Mouse (Mus musculus): ENCODE data around the gene Zfp14.

Gene Zfp14

DNA sequence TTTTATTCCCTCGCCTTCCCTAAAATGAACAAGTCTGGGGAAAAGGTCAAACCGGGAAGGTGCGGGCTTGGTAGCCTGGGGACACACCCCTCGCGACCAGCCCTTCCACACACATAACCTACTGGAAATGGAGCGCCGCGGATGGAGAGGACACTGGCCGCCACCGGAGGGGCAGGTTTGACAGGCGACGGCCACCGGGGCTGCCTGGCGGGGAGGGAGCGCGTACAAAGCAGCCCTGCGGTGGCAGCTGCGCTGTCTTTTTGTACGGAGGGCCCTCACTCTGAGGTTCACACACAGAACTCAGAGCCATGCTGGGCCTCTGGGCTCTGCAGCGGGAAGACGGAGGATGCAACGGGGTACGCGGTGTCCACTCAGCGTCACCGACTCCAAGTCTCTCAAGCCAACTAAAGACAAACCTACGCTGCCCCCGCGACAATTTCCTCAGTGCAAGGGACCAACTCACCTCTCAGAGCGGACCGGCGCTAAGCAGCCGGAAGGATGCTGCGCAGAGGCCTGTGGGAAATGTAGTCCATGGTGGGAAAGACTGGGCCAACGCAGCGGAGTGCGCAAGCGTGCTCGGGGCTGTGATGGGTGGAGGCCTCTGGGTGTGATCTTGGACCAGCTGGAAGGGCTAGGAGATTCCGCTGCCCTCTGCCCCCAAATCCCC, at the start of gene Zfp14:
Zfp14 (minus strand) TSS at position 499 of the 667 bp plus-strand sequence.
- DNase-seq = peak; percentile 78 to 89

DNA sequence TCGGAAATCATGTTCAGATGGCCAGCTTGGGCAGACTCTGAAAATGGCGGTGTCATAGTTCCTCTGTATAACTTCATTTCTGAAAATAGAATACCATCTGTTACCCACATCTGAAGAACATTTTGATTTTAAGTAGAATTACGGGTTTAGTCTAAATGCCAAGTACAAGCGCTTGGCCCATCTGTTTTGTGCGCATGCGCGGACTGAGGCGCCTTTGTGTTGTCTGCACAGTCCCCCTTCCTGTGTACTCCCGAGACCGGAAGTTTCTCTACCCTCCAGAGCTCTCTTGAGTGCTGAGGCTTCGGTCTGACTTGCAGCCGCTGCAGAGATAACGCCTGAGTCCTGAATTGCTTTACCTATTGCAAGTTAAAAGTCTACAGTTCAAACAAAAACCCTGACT, 48.1 kb upstream of the Zfp14 start:
- DNase-seq = peak; percentile 36 to 38

DNA sequence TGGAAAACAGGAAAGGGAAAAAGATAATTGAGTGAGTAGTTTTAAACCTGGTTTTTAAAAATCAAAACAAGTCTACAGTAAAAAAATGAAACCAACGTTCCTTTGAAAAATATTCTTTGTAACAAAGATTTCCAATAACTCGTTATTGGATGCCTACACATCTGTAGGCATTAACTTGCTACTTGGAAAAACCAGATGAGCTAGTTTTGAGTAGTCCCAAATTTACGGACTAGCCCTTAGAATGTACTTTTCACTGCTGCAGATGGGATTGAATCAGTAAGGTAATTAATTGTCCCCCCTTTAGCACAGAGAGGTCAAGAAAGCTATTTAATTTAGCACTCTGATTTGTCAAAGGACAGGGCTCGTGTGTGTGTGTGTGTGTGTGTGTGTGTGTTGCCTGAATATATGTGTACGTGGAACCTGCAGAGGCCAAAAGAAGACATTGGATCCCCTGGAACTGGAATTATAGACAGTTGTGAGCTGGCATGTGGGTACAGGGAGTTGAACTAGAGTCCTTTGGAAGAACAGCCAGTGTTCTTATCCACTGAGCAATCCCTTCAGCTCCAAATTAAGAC, 44.5 kb upstream of the Zfp14 start:
- no peak for DNase-seq

DNA sequence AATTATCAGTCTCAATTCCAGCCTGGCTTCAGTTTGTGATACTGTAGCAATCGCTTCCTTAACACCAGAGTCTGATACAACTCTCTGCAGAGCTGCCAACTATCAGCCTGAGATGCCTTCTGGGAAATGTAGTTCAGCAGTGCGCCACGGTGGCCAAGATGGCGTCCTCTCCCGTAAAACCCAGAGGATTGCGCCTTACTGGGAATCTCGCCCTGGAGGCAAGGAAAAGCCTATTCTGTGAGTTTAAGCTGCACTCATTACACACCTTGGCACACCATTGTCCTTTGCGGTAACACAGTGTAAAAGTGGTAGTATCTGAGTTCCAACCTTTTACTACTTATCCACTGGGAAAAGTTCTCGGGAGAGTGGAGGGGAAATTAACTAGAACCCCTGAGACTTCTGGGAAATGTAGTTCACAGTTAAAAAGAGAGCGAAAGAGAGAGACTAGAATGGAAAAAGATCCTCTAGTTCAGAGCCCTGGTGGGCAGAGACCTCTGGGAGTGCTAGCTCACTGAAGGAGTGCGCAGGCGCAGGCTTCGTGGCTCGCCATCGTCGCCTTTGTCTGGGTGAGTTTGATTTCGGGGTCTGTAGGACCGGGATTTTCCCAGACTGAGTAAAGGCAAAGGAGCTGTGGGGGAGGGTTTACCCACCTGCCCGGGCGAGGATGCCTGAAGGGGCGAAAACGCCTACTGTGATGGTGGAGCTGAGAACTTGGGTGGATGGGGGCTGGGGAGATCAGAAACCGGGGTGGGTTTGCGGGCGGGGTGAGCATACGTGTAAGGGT, 43.7 kb upstream of the Zfp14 start, which contains the start of gene Zfp260:
Zfp260 (plus strand) TSS at position 132 of the 784 bp plus-strand sequence.
- peak; percentile 74 to 83 for DNase-seq

DNA sequence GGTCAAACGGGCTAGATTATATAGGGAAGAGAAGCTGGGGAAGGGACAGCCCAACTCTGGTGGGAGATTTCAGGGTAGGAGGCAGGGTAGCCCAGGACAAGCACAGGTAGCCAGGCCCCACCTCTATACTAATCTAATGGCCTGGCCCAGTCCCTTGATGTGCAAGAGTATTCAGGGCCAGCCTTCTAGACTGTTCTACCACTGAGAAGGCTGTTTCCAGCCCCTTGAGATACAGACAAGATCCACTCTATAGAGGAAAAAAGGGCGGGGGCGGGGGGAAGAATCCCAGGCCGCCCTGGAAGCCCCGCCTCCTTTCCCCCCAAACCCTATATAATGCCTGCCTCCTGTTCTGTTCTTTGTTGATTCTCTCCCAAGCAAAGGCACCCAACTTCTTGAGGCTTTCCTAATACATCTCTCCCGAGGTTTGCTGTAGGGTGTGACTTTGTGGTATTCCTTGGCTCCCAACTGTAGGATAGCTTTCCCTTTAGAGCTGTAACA, 42.8 kb upstream of the Zfp14 start:
- DNase-seq = no peak

DNA sequence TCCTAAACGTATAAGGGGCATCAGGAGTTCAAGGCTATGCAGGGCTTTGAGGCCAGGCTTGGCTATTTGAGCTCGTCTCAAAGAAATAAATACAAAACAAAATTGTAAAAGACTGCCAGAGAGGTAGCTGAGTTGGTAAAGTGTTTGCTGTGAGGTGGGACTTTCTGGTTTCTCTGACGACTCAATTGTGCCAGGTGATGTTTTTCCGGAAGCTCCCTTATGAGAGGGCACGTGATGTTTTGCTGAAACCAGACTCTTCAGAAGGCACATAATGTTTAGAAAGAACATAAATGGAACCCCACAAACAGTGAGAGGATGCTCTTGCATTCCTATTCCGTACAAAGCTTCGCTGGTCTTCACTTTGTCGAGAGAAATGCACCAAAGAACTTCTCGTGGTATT, 41.5 kb upstream of the Zfp14 start:
- DNase-seq = no peak

GRCm38 (mm10) chr7:30090970-30091585, 39.9 kb upstream of the Zfp14 start:
- no peak for DNase-seq

DNA sequence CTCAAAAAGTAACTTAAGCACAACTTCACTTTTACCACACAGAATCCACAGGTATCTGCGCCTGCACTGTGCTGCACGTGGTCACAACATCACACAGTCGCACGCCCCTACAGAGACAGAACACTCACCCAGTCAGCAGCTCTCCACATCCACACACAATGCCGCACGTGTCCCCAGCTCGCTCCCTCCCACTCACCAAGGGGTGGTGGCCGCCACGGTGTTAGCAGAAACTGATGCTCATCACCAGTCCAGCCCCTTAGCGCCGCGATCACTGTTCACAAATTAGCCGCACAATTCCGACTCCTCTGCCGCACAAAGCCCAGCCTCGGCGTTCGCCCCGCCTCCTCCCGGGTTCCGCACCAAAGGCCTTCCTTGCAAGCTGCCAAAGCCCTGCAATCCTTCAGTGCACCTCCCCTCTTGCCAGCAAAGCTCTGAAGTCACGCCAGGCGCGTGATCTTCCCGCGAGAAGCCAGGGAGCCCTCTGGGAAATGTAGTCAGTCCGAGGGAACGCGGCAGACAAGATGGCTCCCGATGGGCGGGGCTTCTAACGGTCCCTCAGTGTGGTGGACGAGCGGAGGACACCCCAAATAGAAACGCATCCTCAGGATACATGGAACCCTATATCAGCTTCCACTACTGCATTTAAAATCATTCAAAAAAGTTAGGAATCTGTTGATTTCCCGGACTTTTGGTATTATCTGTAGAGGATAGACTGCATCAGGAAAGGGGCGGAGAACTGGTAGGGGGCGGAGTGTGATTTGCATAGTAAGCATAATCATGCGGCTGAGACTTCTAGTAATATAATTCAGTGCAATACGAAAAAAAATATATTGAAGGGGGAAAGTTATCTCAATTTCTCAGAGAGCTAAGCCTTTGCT, 39.2 kb upstream of the Zfp14 start, which contains the start of the genes Gm26920 and Zfp566:
Gm26920 (minus strand) TSS at position 319 of the 878 bp plus-strand sequence.
Zfp566 (minus strand) TSS at position 436 of the 878 bp plus-strand sequence.
- DNase-seq = peak; percentile 89 to 94

DNA sequence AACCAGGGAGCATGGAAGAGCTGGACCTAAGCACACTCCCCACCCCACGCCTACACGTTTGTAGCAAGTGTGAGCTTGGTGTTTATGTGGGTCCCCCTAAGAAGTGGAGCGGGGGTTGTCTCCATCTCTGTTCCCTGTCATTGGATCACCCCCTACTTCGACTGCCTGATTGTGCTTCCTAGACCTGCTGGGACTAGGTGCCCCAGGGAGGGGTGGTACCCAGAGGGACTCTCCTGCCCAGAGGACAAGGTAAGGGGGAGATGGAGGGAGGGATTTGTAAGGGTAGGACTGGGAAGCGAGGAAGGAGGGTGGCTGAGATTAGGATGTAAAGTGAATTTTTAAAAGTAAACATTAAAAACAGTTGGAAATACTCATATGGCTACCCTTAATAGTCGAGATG, 38.2 kb upstream of the Zfp14 start:
- no peak for DNase-seq

GRCm38 (mm10) chr7:30086524-30086923, 35.3 kb upstream of the Zfp14 start:
- no peak for DNase-seq

- peak; percentile 75 to 81 for DNase-seq
These were observed 21.2 kb upstream of the Zfp14 start, which contains the start of gene Zfp82 for GRCm38 (mm10) chr7:30072146-30073028. TSS of gene Zfp82 (minus strand) at chr7:30072900.

DNA sequence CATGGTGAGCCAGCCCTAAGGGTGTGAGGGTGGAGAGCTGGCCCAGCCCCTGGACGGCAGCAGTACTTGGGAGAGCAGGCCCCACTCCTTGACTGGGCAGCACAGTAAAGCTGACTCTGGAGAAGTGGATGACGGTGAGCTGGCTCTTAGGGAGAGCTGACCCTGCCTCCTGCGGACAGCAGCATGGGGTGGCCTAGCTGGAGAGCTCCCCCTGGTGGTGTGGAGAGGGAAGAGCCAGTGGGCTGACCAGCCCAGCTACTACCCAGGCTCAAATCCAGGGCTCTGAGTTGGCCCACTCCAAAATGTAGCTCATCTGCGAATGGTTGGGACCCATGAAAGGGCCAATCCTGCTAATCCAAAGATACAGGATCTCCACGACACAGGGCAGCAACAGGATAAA, 13.4 kb upstream of the Zfp14 start:
- DNase-seq = no peak

- DNase-seq = no peak
These were observed 11.3 kb upstream of the Zfp14 start for GRCm38 (mm10) chr7:30062478-30062877.

DNA sequence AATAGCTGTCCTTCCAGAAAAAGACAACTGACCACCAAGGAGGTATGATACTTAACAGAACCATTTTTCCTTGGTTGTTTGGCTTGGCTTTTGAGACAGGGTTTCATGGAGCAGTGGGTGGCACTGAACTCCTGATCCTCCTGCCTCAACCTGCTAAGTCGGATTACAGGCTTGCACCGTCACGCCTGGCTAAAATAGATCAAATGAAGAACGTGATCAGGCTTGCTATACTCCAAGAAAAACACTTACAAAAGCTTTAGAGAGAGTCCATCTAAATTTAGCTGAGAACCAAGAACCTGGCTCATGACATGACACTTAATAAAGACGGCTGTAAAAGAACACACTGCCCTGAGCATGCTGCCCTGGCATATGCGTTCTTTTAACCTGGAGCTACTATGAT, 9.2 kb upstream of the Zfp14 start:
- no peak for DNase-seq

DNA sequence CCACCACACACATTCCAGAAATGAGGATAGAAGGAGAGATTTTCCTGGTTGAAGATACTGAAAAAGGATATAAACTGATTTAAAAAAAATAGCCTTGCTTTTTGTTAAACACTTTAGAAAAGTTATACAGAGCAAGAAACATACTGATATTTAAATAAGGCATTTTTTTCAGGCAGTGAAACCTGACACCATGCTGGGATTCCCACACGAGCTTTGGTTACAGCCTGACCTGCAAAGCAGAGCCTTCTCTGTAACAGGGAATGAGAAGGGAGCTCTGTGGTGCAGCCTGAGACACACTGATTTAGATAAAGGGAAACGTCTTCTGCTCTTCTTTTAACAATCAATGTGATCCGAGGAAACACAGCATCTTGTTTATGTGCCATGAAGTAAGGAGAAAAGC, 2.4 kb upstream of the Zfp14 start:
- no peak for DNase-seq

DNA sequence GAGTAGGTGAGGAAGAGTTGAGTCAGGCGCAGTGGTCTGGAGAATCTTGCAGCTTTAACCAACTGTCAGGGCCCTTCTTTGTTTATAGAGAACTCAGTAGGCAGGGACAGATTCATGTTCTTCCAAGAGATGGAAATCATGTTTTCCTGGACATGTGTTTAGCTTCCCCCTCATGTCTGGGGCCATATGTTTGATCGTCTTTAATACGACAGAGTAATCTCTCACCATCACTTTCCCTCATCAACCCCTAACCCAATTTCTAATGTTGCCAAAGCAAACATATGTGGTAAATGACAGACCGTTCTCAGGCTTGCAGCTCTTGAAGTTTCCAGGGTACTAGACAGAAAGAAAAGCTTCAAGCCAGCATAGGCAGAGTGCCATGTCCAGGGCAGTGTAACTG, 3.1 kb downstream of the Zfp14 start:
- no peak for DNase-seq

DNA sequence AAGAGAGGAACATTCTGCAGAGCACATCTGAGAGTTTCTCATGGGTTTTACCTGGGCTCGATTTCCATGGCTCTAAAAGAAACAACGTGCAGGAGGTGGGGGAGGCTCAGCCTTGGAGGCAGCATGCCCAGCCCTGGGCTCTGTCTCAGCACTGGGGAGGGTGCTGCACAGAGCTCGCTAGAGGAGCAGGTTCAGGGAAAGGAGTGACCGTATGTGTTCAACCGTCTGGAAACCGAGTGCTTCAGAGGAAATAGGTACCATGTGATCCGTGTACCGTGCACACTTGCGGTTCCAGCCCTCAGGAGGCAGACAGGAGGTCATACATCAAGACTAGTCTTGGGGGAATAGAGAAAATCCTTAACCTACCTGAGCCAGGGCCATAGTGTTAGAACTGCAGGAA, 6.8 kb downstream of the Zfp14 start:
- DNase-seq = no peak

DNA sequence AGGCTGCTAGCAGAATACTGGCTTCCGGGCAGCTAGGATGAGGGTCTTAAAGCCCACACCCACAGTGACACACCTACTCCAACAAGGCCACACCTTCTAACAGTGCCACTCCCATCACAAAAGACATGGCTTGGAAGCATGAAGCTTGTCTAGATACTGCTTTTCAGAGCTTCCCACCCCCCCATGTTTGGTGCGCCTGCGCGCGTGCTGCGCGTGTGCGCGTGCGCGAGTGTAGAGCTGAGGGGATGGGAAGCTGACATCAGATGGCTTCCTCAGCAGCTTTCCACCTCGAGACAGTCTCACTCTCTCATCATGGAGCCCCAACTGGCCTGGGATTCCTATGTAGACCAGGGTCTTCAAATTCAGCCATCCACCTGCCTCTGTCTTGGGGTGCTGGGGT, 16.8 kb downstream of the Zfp14 start:
- DNase-seq = no peak

GRCm38 (mm10) chr7:30031379-30031778, 19.8 kb downstream of the Zfp14 start:
- DNase-seq = no peak

DNA sequence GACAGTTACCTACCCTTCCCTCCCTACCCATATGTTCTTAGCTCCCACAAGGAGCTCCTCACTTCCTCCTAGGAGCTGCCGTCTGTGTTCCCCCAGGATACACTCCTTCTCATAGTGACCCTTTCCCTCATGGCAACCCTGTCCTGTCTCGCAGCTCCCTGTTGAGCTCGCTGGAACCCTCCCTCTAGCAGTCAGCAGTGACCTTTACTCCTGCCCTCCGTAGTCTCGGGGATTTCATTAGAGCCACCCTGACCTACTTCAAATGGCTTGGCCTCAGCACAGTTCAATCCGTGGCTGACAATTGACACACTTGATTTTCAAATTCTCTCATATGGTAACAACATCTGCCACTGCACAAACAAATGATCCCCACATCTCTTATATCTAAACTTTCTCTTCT, 20.5 kb downstream of the Zfp14 start:
- DNase-seq = no peak

DNA sequence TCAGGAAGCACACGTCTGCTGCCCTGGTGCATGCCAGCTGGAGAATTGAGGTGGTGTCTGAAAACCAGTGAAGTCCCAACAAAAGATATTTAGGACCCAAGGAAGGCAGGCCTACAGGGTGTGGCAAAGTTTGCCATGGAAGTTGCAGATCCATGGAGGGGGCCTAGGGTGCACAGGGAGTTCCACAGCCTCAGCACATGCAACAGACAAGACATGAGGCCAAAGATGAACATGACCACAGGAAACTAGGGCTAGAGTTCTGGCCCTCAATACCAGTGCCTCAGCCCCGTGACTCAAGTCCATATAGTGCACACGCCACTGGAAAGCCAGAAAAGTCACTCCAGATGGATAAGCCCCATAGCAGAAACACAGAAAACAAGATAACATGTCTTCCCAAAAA, 22.6 kb downstream of the Zfp14 start:
- no peak for DNase-seq
